Mouse (Mus musculus) limb, embryonic 11.5 days (tissue): ENCODE measurements around the gene Rbm14. TPM values are rescaled to one million over a fixed set of nuclear protein-coding genes. Genes with fewer than 3 reads are reported as not detected.
A peak's percentile ranks its signal among the peaks of the same experiment; 100 is the strongest.
"Not testable (repeated sequence)": the region's sequence is repeated elsewhere in the genome, so short reads cannot be mapped to it uniquely, and the experiment has no call there.

ENCODE experiments used
- ATAC-seq: fragments of 200-750 bp; cut with Nextera tagmentation; 2 replicates; pipeline ENCODE4 v1.8.0; 2017; ENCODE audit warnings: low read depth; ENCODE audit not compliant: insufficient number of reproducible peaks, low FRiP score, low TSS enrichment
- DNase-seq: peaks from one replicate; pipeline ENCODE4 v3.0.0-alpha.2; 2015; ENCODE audit warnings: low spot score
- H3K27ac ChIP-seq: fragments of 300-500 bp; sonication (generic); replicated peaks from 2 replicates; pipeline ENCODE4 v1.5.1; 2014; ENCODE audit warnings: low read depth, mild to moderate bottlenecking, low read length
- H3K27me3 ChIP-seq: fragments of 300-500 bp; sonication (generic); 2 replicates; pipeline ENCODE4 v1.6.1; 2014; ENCODE audit warnings: mild to moderate bottlenecking, low read length, mixed read lengths; ENCODE audit not compliant: control insufficient read depth, insufficient read depth
- H3K36me3 ChIP-seq: fragments of 300-500 bp; sonication (generic); 2 replicates; pipeline ENCODE4 v1.6.1; 2014; ENCODE audit warnings: mild to moderate bottlenecking, low read length, moderate library complexity, mixed read lengths; ENCODE audit not compliant: control insufficient read depth, insufficient read depth
- H3K4me1 ChIP-seq: fragments of 300-500 bp; sonication (generic); 2 replicates; pipeline ENCODE4 v1.6.1; 2014; ENCODE audit warnings: low read length, mixed read lengths; ENCODE audit not compliant: control insufficient read depth, insufficient read depth
- H3K4me2 ChIP-seq: fragments of 300-500 bp; sonication (generic); 2 replicates; pipeline ENCODE4 v1.6.1; 2014; ENCODE audit warnings: low read depth, mild to moderate bottlenecking, moderate library complexity; ENCODE audit not compliant: severe bottlenecking
- H3K4me3 ChIP-seq: fragments of 300-500 bp; sonication (generic); 2 replicates; pipeline ENCODE4 v1.5.1; 2014; ENCODE audit warnings: low read depth, low read length
- H3K9ac ChIP-seq: fragments of 300-500 bp; sonication (generic); 2 replicates; pipeline ENCODE4 v1.6.1; 2014; ENCODE audit warnings: mild to moderate bottlenecking, low read length
- H3K9me3 ChIP-seq: fragments of 300-500 bp; sonication (generic); 2 replicates; pipeline ENCODE4 v1.6.1; 2016; ENCODE audit warnings: low read length; ENCODE audit not compliant: control insufficient read depth
- WGBS: fragments of 180-500 bp; shearing (Covaris S2); extraction: QIAGEN DNeasy Blood & Tissue Kit; methylation state at CpG from one replicate; pipeline ENCODE4 v1.1.7; 2014; 5-methylcytosine and 5-hydroxymethylcytosine counted together
- polyA plus RNA-seq: library from polyadenylated mRNA; unstranded; fragments of >200 nt; fragmentation: Nextera tagmentation; extraction: Ambion mirVana; gene quantifications from 2 replicates; pipeline ENCODE4 v1.2.1, GENCODE M21; 2014

Gene Rbm14
- polyA plus RNA-seq, 1 experiment from 2014 or later: 119 TPM

DNA sequence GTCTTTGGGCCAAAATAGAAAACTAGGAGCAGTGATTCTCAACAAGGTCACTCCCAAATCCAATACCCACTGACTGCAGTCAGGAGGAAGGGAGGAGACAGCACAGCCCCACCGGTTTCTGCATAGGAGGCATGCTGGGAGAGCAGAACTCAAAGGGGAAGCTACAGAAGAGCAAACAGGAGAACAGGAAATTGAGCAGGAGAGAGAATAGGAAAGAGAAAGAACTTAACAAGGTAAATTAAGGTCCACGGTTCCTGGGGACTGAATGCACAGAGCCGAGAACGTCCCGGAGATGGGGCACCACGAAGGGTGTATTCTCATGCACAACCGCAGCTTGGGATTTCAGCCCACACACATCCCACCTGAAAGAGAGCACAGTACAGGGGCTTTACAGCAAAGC lies 26.2 kb downstream of the Rbm14 start:
- Histone ChIP-seq H3K4me2 (no peak overlapping the region), H3K4me1 (no peaks in the 10 kb centered on the region), H3K27me3 (no peaks in the 10 kb centered on the region), H3K4me3 (no peak overlapping the region), H3K27ac (no peak overlapping the region), H3K9me3 (no peaks in the 10 kb centered on the region), H3K9ac (no peak overlapping the region), H3K36me3 (peaks cover 39% of the 10 kb centered on the region)
- DNase-seq (no peak), ATAC-seq (no peak)
- 93% methylated on average over 7 of the region's 7 CpGs for WGBS

DNA sequence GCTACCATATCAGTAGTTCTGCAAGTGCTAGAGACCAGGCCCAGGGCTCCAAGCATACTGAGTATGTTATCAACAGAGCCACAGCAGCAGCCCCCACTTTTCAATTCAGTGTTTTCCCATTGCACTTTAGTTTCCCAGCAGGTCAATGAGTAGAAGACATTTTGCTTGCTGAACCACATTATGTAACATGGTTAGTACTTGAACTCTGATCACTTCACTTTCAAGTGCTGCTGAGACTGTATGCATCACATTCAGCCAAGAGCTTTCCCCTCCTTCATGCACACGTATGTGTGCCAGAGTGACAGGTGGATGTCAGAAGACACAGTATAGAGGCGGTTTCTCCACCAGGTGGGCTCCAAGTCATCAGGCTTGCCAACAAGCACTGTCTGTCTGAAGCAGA lies 28.5 kb downstream of the Rbm14 start:
- H3K4me3 ChIP-seq: no peak overlapping the region
- H3K4me2 ChIP-seq: no peak overlapping the region
- H3K27ac ChIP-seq: no peak overlapping the region
- H3K4me1 ChIP-seq: no peaks in the 10 kb centered on the region
- WGBS: 94% methylated on average over 2 of the region's 2 CpGs
- DNase-seq (no peak), ATAC-seq (no peak)
- no peaks in the 10 kb centered on the region for H3K27me3 ChIP-seq
- no peak overlapping the region for H3K9ac ChIP-seq
- no peaks in the 10 kb centered on the region for H3K9me3 ChIP-seq
- H3K36me3 ChIP-seq: peaks cover 38% of the 10 kb centered on the region

DNA sequence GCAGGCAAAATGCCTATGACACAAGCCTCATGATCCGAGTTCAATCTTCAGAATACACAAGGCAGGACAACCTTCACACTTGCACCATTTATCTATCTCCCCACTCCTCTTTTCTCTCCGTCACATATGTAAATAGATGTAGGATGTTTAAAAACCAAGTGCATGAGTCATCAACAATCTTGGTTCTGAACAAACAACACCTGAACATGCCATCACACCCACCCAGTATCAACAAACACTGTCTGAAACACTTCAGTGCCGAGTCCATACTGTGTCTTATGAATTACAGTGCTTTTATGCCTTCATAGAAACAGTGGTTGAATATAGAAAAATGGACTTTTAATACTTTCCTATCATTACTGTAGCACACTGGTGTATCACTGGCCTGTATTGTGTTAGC lies 38.6 kb downstream of the Rbm14 start:
- peaks cover 4% of the 10 kb centered on the region; the same call in 1 of the 2 replicates for H3K36me3 ChIP-seq
- H3K27ac ChIP-seq: no peak overlapping the region
- 94% methylated on average over 3 of the region's 3 CpGs for WGBS

GRCm38 (mm10) chr19:4767507-4768148 lies 43.8 kb downstream of the Rbm14 start:
- H3K36me3 ChIP-seq: peaks cover 24% of the 10 kb centered on the region
- H3K4me3 ChIP-seq: no peak overlapping the region
- H3K27me3 ChIP-seq: no peaks in the 10 kb centered on the region
- 93% methylated on average over 12 of the region's 12 CpGs for WGBS
- no peak overlapping the region for H3K4me2 ChIP-seq
- no peaks in the 10 kb centered on the region for H3K9me3 ChIP-seq
- H3K27ac ChIP-seq: no peak overlapping the region
- no peak overlapping the region for H3K9ac ChIP-seq
- no peaks in the 10 kb centered on the region for H3K4me1 ChIP-seq
- ATAC-seq: no peak
- DNase-seq: no peak

More for the DNA sequence above, 38.6 kb downstream of the Rbm14 start:
- H3K27me3 ChIP-seq: no peaks in the 10 kb centered on the region
- no peak overlapping the region for H3K9ac ChIP-seq
- no peaks in the 10 kb centered on the region for H3K4me1 ChIP-seq
- no peak overlapping the region for H3K4me2 ChIP-seq
- DNase-seq (no peak), ATAC-seq (no peak)
- H3K4me3 ChIP-seq: no peak overlapping the region
- H3K9me3 ChIP-seq: no peaks in the 10 kb centered on the region

DNA sequence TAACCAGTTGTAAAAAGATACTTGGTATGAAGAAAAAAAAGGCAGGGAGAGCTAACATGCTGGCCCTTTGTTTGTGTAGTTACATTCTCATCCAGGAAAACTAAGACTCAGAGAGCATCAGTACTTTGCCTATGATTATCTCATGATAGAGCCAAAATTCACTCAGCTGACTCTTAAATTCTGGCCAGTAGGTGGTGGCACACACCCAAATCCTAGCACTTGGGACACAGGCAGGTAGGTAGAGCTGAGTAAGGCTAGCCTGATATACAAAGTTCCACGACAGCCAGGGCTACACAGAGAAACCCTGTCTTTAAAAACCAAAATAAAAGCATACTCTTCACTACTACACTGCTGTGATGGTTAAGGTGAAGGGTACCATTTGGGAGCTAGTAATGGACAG lies 48.6 kb downstream of the Rbm14 start:
- Histone ChIP-seq H3K4me2 (no peak overlapping the region), H3K27me3 (no peaks in the 10 kb centered on the region), H3K4me1 (peaks cover 5% of the 10 kb centered on the region), H3K9me3 (no peaks in the 10 kb centered on the region), H3K27ac (no peak overlapping the region), H3K9ac (no peak overlapping the region), H3K36me3 (peaks cover 28% of the 10 kb centered on the region), H3K4me3 (no peak overlapping the region)
- ATAC-seq (no peak), DNase-seq (no peak)
- WGBS: 78% methylated on average over 1 of the region's 1 CpGs

DNA sequence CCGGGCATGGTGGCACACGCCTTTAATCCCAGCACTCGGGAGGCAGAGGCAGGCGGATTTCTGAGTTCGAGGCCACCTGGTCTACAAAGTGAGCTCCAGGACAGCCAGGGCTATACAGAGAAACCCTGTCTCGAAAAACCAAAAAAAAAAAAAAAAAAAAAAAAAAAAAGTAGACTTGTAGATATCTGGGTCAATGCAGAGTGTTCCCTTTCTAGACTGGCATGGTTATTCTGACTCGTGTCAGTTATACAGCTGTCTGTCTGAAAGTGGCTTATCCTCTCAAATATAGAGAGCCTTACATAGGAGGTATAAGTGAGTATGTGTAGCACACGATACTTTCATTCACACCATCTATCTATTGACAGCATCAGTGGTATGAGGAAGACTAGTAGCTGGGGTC lies 50.9 kb downstream of the Rbm14 start:
- DNase-seq, H3K4me1 ChIP-seq, ATAC-seq, H3K27ac ChIP-seq, H3K9ac ChIP-seq, H3K4me3 ChIP-seq, H3K9me3 ChIP-seq, H3K27me3 ChIP-seq, H3K4me2 ChIP-seq: not testable (repeated sequence)
- 88% methylated on average over 8 of the region's 8 CpGs for WGBS
- H3K36me3 ChIP-seq: peaks cover 21% of the 10 kb centered on the region

DNA sequence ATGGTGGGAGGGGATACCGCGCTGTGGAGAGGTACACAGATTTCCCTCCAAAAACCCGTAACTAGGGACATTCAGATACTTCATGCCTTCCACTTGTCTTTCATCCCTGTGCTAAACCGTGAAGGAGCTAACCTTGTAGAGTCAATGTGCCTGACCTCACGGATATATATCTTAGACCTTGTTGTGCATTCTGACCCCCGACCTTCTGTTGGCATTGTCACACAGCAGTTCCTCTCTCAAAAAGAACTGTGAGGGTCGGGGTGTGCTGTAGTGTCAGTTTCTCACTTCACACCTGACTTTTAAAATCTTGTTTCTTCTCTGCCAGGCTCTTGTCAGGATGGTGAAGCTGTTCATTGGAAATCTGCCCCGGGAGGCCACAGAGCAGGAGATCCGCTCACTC lies 54.5 kb downstream of the Rbm14 start:
- Histone ChIP-seq H3K4me3 (peak overlapping the region; percentile 50), H3K4me1 (peaks cover 10% of the 10 kb centered on the region), H3K4me2 (peak overlapping the region; percentile 80), H3K27ac (peak overlapping the region; percentile 73), H3K36me3 (peaks cover 4% of the 10 kb centered on the region; the same call in 1 of the 2 replicates), H3K27me3 (no peaks in the 10 kb centered on the region), H3K9me3 (no peaks in the 10 kb centered on the region), H3K9ac (peak overlapping the region; percentile 77)
- DNase-seq (no peak), ATAC-seq (peak; percentile 7; the same call in 1 of the 2 replicates)
- WGBS: 8% methylated on average over 9 of the region's 9 CpGs

GRCm38 (mm10) chr19:4756193-4756911 lies 55.1 kb downstream of the Rbm14 start, which contains the start of gene Rbm4b:
TSS of gene Rbm4b (plus strand) at chr19:4756497.
- WGBS: under 1% methylated on average over 65 of the region's 65 CpGs
- peaks cover 4% of the 10 kb centered on the region; the same call in 1 of the 2 replicates for H3K36me3 ChIP-seq
- no peaks in the 10 kb centered on the region for H3K27me3 ChIP-seq
- peak within 1 kb of the TSS; percentile 77 for H3K9ac ChIP-seq
- peak within 1 kb of the TSS; percentile 50 for H3K4me3 ChIP-seq
- peaks cover 10% of the 10 kb centered on the region for H3K4me1 ChIP-seq
- H3K27ac ChIP-seq: peak within 1 kb of the TSS; percentile 73
- H3K4me2 ChIP-seq: peak within 1 kb of the TSS; percentile 80
- DNase-seq (peak; percentile 99), ATAC-seq (peak; percentile 98)
- H3K9me3 ChIP-seq: no peaks in the 10 kb centered on the region
